Mouse (Mus musculus) kidney, adult 2 months (tissue): ENCODE data around the gene Hsdl1. TPM values are rescaled to one million over a fixed set of nuclear protein-coding genes. Genes with fewer than 3 reads are reported as not detected.

Experiments used
- DNase-seq: peaks from one replicate; pipeline ENCODE4 v3.0.0; 2021
- H3K27ac ChIP-seq: fragments of 200-500 bp; 2 replicates; pipeline ENCODE4 v1.5.1; 2012; ENCODE audit warnings: low read depth, low read length, control low read depth, inconsistent platforms; ENCODE audit not compliant: insufficient read depth
- H3K27me3 ChIP-seq: fragments of 200-500 bp; replicated peaks from 2 replicates; pipeline ENCODE4 v1.6.1; 2012; ENCODE audit warnings: mild to moderate bottlenecking, moderate library complexity, low read length, inconsistent platforms; ENCODE audit not compliant: control insufficient read depth, insufficient read depth
- H3K36me3 ChIP-seq: fragments of 200-500 bp; 2 replicates; pipeline ENCODE4 v1.6.1; 2012; ENCODE audit warnings: mild to moderate bottlenecking, moderate library complexity, low read length, inconsistent platforms; ENCODE audit not compliant: control insufficient read depth, insufficient read depth
- H3K4me1 ChIP-seq: fragments of 200-500 bp; 2 replicates; pipeline ENCODE4 v1.6.1; 2011; ENCODE audit warnings: low read length; ENCODE audit not compliant: control insufficient read depth, insufficient read depth
- H3K4me3 ChIP-seq: fragments of 200-500 bp; 2 replicates; pipeline ENCODE4 v1.5.1; 2011; ENCODE audit warnings: mild to moderate bottlenecking, low read depth, low read length, control low read depth; ENCODE audit not compliant: insufficient read depth
- CTCF ChIP-seq: fragments of 200-500 bp; conservative IDR thresholded peaks from 2 replicates; pipeline ENCODE4 v1.5.1; 2011; ENCODE audit warnings: low read depth, mild to moderate bottlenecking, control low read depth, low read length, moderate library complexity, mixed read lengths; ENCODE audit not compliant: insufficient read depth, insufficient read length
- POLR2A ChIP-seq: fragments of 200-500 bp; IDR thresholded peaks from one replicate; pipeline ENCODE4 v1.6.1; 2011; ENCODE audit warnings: low read depth, low read length, control low read depth
- WGBS: fragments of 180-500 bp; shearing (Covaris S2); methylation state at CpG from one replicate; pipeline ENCODE4 v1.1.7; 2018; 5-methylcytosine and 5-hydroxymethylcytosine counted together
- polyA plus RNA-seq: library from polyadenylated mRNA; depleted of rRNA; stranded (reverse); fragments of >200 nt; gene quantifications from 2 replicates; pipeline ENCODE4 v1.2.3, GENCODE M21; 2012

Gene Hsdl1
- polyA plus RNA-seq, 1 experiment: 23.1 TPM

GRCm38 (mm10) chr8:119531397-119531796 is 43.6 kb downstream of the Hsdl1 start:
- TF ChIP-seq CTCF (no peak), POLR2A (no peak)
- Histone ChIP-seq H3K4me1 (no peaks in the 10 kb centered on the region), H3K4me3 (no peak overlapping the region), H3K27ac (no peak overlapping the region), H3K36me3 (peaks cover 2% of the 10 kb centered on the region; the same call in 1 of the 2 replicates), H3K27me3 (no peaks in the 10 kb centered on the region)
- 85% methylated on average over 3 of the region's 3 CpGs for WGBS
- no peak for DNase-seq

- DNase-seq: no peak
- Histone ChIP-seq H3K4me3 (no peak overlapping the region), H3K27ac (no peak overlapping the region), H3K27me3 (no peaks in the 10 kb centered on the region), H3K36me3 (peaks cover 2% of the 10 kb centered on the region; the same call in 1 of the 2 replicates), H3K4me1 (no peaks in the 10 kb centered on the region)
- TF ChIP-seq CTCF (no peak), POLR2A (no peak)
- 57% methylated on average over 6 of the region's 6 CpGs for WGBS
Observed at GRCm38 (mm10) chr8:119530937-119531336, 44.0 kb downstream of the Hsdl1 start.

GRCm38 (mm10) chr8:119528762-119529161 is 46.2 kb downstream of the Hsdl1 start:
- 89% methylated on average over 7 of the region's 7 CpGs for WGBS
- no peak for DNase-seq
- TF ChIP-seq CTCF (no peak), POLR2A (no peak)
- Histone ChIP-seq H3K36me3 (peaks cover 5% of the 10 kb centered on the region), H3K27me3 (no peaks in the 10 kb centered on the region), H3K27ac (no peak overlapping the region), H3K4me1 (no peaks in the 10 kb centered on the region), H3K4me3 (no peak overlapping the region)

GRCm38 (mm10) chr8:119520102-119520501 is 54.9 kb downstream of the Hsdl1 start:
- TF ChIP-seq POLR2A (no peak), CTCF (peak; percentile 39; the same call in 1 of the 2 replicates)
- WGBS: 77% methylated on average over 7 of the region's 7 CpGs
- Histone ChIP-seq H3K4me1 (no peaks in the 10 kb centered on the region), H3K27ac (no peak overlapping the region), H3K27me3 (no peaks in the 10 kb centered on the region), H3K4me3 (no peak overlapping the region), H3K36me3 (peaks cover 12% of the 10 kb centered on the region)
- DNase-seq: no peak

GRCm38 (mm10) chr8:119516674-119517073 is 58.3 kb downstream of the Hsdl1 start:
- TF ChIP-seq CTCF: no peak
- no peak for TF ChIP-seq POLR2A
- WGBS: 67% methylated on average over 5 of the region's 5 CpGs

GRCm38 (mm10) chr8:119515767-119516166 is 59.2 kb downstream of the Hsdl1 start:
- H3K4me1 ChIP-seq: no peaks in the 10 kb centered on the region
- H3K36me3 ChIP-seq: peaks cover 10% of the 10 kb centered on the region
- H3K27ac ChIP-seq: no peak overlapping the region
- no peak overlapping the region for H3K4me3 ChIP-seq
- no peak for TF ChIP-seq POLR2A
- no peak for TF ChIP-seq CTCF
- WGBS: 83% methylated on average over 3 of the region's 3 CpGs
- no peak for DNase-seq
- H3K27me3 ChIP-seq: no peaks in the 10 kb centered on the region

More at GRCm38 (mm10) chr8:119516674-119517073, 58.3 kb downstream of the Hsdl1 start:
- Histone ChIP-seq H3K4me1 (no peaks in the 10 kb centered on the region), H3K27me3 (no peaks in the 10 kb centered on the region), H3K36me3 (peaks cover 10% of the 10 kb centered on the region), H3K4me3 (no peak overlapping the region), H3K27ac (no peak overlapping the region)
- no peak for DNase-seq

- H3K27ac ChIP-seq: no peak overlapping the region
- H3K4me1 ChIP-seq: no peaks in the 10 kb centered on the region
- TF ChIP-seq POLR2A: no peak
- no peak for TF ChIP-seq CTCF
- H3K27me3 ChIP-seq: no peaks in the 10 kb centered on the region
- WGBS: 87% methylated on average over 3 of the region's 3 CpGs
- H3K4me3 ChIP-seq: no peak overlapping the region
- peaks cover 10% of the 10 kb centered on the region for H3K36me3 ChIP-seq
- no peak for DNase-seq
Observed at GRCm38 (mm10) chr8:119514940-119515339, 60.0 kb downstream of the Hsdl1 start.
